Mouse (Mus musculus) stomach, postnatal 0 days (tissue): ENCODE measurements around the gene Kif26a.

Source experiments
- CTCF ChIP-seq: IDR thresholded peaks from 2 replicates; pipeline ENCODE4 v1.5.1; 2016; ENCODE audit warnings: antibody characterized with exemption, low read depth, mild to moderate bottlenecking, moderate library complexity
- EP300 ChIP-seq: optimal IDR thresholded peaks from 2 replicates; pipeline ENCODE3; 2016; ENCODE audit warnings: antibody characterized with exemption

DNA sequence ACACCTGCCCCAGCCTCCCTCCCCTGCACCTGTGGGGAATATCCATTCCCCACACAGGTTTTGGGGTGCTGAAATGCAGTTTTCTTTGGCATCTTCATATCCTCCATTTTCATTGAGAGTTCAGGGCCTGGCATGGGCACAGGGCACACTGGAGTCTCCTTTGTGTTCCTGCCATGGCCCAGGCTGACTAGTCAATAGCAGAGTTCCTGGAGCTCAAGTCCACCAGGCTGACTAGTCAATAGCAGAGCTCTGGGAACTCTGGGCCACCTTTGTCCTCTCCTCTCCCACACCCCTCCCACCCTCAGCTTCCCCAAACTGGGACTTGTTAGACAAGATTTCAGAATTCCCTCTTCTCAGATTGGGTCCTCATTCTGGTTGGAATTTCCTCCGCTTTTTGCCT, 25.6 kb downstream of the Kif26a start:
- TF ChIP-seq CTCF (no peak), EP300 (no peak)
